Mouse (Mus musculus): Measurements from ENCODE around the gene 0610030E20Rik. TPM values are rescaled to one million over a fixed set of nuclear protein-coding genes. Genes with fewer than 3 reads are reported as not detected.

The 0610030E20Rik gene
- polyA plus RNA-seq, 1 experiment, result 42.2 TPM

DNA sequence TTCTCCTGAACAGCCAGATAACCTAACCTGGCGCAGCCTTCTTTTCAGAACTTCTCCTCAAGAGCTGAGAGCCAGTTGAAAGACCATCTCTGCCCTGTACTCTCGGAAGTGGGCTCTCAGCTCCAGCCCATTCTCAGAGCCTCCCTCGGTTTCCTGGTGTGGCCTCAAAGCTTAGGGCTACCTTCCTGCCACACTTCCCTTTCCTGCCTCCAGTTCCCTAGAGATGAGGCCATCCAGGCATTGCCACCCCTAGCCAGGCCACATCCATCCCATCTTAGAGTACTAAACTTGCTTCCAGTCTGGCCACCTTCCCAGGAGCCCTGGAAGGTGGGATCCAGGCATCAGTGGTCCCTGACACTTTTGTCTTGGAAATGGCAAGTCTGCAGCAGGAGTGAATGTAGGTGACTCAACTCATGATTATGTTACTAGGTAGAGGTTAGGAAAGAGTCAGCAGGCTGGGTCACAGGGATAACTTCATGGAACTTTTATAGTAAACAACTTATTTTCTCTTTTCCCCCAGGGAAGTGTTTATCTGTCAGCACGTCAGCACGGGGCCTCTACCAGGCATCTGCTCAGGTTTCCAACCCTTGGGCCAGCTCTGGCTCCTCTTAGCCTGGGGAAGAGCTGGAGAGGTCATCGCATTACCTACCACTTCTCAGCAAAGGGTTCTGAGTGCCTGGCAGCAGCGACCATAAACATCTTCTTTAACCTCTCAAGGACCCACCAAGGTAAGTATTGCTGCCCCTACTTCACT, 32.4 kb downstream of the 0610030E20Rik start:
- H3K4me3 ChIP-seq (ENCODE audit: control insufficient read depth, insufficient read depth, low read length), result peak overlapping the region; percentile 63
- 30% methylated on average over 7 of the region's 7 CpGs for WGBS
- DNase-seq, result no peak
- no peaks in the 10 kb centered on the region for H3K36me3 ChIP-seq (ENCODE audit: control insufficient read depth, insufficient read depth, low read length)
- no peak overlapping the region for H3K27ac ChIP-seq (ENCODE audit: control insufficient read depth, insufficient read depth, low read length)
- no peak for TF ChIP-seq POLR2A (IDR thresholded peaks at IDR 0.05; ENCODE audit: control insufficient read depth, extremely low read depth, insufficient read depth, low read length, poor library complexity)
- no peak for TF ChIP-seq CTCF (IDR thresholded peaks at IDR 0.05; ENCODE audit: borderline replicate concordance, control insufficient read depth, extremely low read depth, insufficient read depth, low read length, poor library complexity)
- H3K27me3 ChIP-seq (ENCODE audit: control insufficient read depth, insufficient read depth, low read length), result no peaks in the 10 kb centered on the region
- peaks cover 28% of the 10 kb centered on the region for H3K4me1 ChIP-seq (replicated peaks; ENCODE audit: control insufficient read depth, insufficient read depth, low read length)

- DNase-seq, result peak; percentile 94
- WGBS, result 1% methylated on average over 49 of the region's 49 CpGs
- Histone ChIP-seq H3K4me1 (replicated peaks; ENCODE audit: control insufficient read depth, insufficient read depth, low read length) (peaks cover 22% of the 10 kb centered on the region), H3K4me3 (ENCODE audit: control insufficient read depth, insufficient read depth, low read length) (peak within 1 kb of the TSS; percentile 63), H3K36me3 (ENCODE audit: control insufficient read depth, insufficient read depth, low read length) (peaks cover 1% of the 10 kb centered on the region; the same call in 1 of the 2 replicates), H3K27me3 (ENCODE audit: control insufficient read depth, insufficient read depth, low read length) (no peaks in the 10 kb centered on the region), H3K27ac (ENCODE audit: control insufficient read depth, insufficient read depth, low read length) (no peak within 1 kb of the TSS; the same call in 1 of the 2 replicates)
- TF ChIP-seq CTCF (IDR thresholded peaks at IDR 0.05; ENCODE audit: borderline replicate concordance, control insufficient read depth, extremely low read depth, insufficient read depth, low read length, poor library complexity) (peak; percentile 80; the same call in 1 of the 2 replicates), POLR2A (IDR thresholded peaks at IDR 0.05; ENCODE audit: control insufficient read depth, extremely low read depth, insufficient read depth, low read length, poor library complexity) (peak; percentile 42; the same call in 1 of the 2 replicates)
Measured at GRCm38 (mm10) chr6:72380131-72380770, 33.1 kb downstream of the 0610030E20Rik start, which contains the start of gene Vamp5. TSS of gene Vamp5 (minus strand) at chr6:72380468.

- Histone ChIP-seq H3K4me3 (ENCODE audit: control insufficient read depth, insufficient read depth, low read length) (no peak overlapping the region), H3K27me3 (ENCODE audit: control insufficient read depth, insufficient read depth, low read length) (no peaks in the 10 kb centered on the region), H3K27ac (ENCODE audit: control insufficient read depth, insufficient read depth, low read length) (peak overlapping the region; percentile 68; the same call in 1 of the 2 replicates), H3K4me1 (replicated peaks; ENCODE audit: control insufficient read depth, insufficient read depth, low read length) (peaks cover 20% of the 10 kb centered on the region), H3K36me3 (ENCODE audit: control insufficient read depth, insufficient read depth, low read length) (peaks cover 3% of the 10 kb centered on the region; the same call in 1 of the 2 replicates)
- WGBS, result 52% methylated on average over 6 of the region's 6 CpGs
- no peak for TF ChIP-seq CTCF (IDR thresholded peaks at IDR 0.05; ENCODE audit: borderline replicate concordance, control insufficient read depth, extremely low read depth, insufficient read depth, low read length, poor library complexity)
- no peak for TF ChIP-seq POLR2A (IDR thresholded peaks at IDR 0.05; ENCODE audit: control insufficient read depth, extremely low read depth, insufficient read depth, low read length, poor library complexity)
- DNase-seq, result no peak
Measured at GRCm38 (mm10) chr6:72382494-72382893, 35.4 kb downstream of the 0610030E20Rik start.

- Histone ChIP-seq H3K4me3 (ENCODE audit: control insufficient read depth, insufficient read depth, low read length) (no peak overlapping the region), H3K36me3 (ENCODE audit: control insufficient read depth, insufficient read depth, low read length) (peaks cover 3% of the 10 kb centered on the region; the same call in 1 of the 2 replicates), H3K4me1 (replicated peaks; ENCODE audit: control insufficient read depth, insufficient read depth, low read length) (peaks cover 25% of the 10 kb centered on the region), H3K27ac (ENCODE audit: control insufficient read depth, insufficient read depth, low read length) (no peak overlapping the region), H3K27me3 (ENCODE audit: control insufficient read depth, insufficient read depth, low read length) (no peaks in the 10 kb centered on the region)
- 95% methylated on average over 6 of the region's 6 CpGs for WGBS
- TF ChIP-seq POLR2A (IDR thresholded peaks at IDR 0.05; ENCODE audit: control insufficient read depth, extremely low read depth, insufficient read depth, low read length, poor library complexity) (no peak), CTCF (IDR thresholded peaks at IDR 0.05; ENCODE audit: borderline replicate concordance, control insufficient read depth, extremely low read depth, insufficient read depth, low read length, poor library complexity) (no peak)
- no peak for DNase-seq
Measured at GRCm38 (mm10) chr6:72383142-72383820, 36.2 kb downstream of the 0610030E20Rik start.

DNA sequence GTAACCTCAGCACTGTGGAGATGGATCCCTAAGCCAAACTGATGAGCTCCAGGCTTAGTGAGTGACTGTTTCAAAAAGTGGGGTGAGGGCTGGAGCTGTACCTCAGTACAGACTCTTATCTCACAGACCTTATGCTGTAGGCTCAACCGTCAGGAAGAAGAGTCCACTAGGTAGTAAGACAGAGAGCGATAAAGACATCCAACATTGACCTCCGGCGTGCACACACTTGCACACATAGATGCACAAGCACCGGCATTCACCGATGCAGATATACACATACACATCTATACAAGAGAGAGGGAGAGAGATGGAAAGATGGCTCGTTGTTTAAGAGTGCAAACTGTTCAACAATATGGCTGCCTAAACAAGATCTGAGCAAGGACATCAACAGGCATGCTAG, 36.8 kb downstream of the 0610030E20Rik start:
- Histone ChIP-seq H3K27ac (ENCODE audit: control insufficient read depth, insufficient read depth, low read length) (no peak overlapping the region), H3K36me3 (ENCODE audit: control insufficient read depth, insufficient read depth, low read length) (peaks cover 3% of the 10 kb centered on the region; the same call in 1 of the 2 replicates), H3K4me3 (ENCODE audit: control insufficient read depth, insufficient read depth, low read length) (no peak overlapping the region), H3K4me1 (replicated peaks; ENCODE audit: control insufficient read depth, insufficient read depth, low read length) (peaks cover 27% of the 10 kb centered on the region), H3K27me3 (ENCODE audit: control insufficient read depth, insufficient read depth, low read length) (no peaks in the 10 kb centered on the region)
- TF ChIP-seq POLR2A (IDR thresholded peaks at IDR 0.05; ENCODE audit: control insufficient read depth, extremely low read depth, insufficient read depth, low read length, poor library complexity), result no peak
- no peak for TF ChIP-seq CTCF (IDR thresholded peaks at IDR 0.05; ENCODE audit: borderline replicate concordance, control insufficient read depth, extremely low read depth, insufficient read depth, low read length, poor library complexity)
- 99% methylated on average over 7 of the region's 7 CpGs for WGBS
- no peak for DNase-seq

- peaks cover 28% of the 10 kb centered on the region for H3K4me1 ChIP-seq (replicated peaks; ENCODE audit: control insufficient read depth, insufficient read depth, low read length)
Measured at GRCm38 (mm10) chr6:72385258-72385657, 38.1 kb downstream of the 0610030E20Rik start.

More at GRCm38 (mm10) chr6:72385258-72385657, 38.1 kb downstream of the 0610030E20Rik start:
- no peak for TF ChIP-seq POLR2A (IDR thresholded peaks at IDR 0.05; ENCODE audit: control insufficient read depth, extremely low read depth, insufficient read depth, low read length, poor library complexity)
- no peak for TF ChIP-seq CTCF (IDR thresholded peaks at IDR 0.05; ENCODE audit: borderline replicate concordance, control insufficient read depth, extremely low read depth, insufficient read depth, low read length, poor library complexity)
- WGBS, result 96% methylated on average over 4 of the region's 4 CpGs
- Histone ChIP-seq H3K36me3 (ENCODE audit: control insufficient read depth, insufficient read depth, low read length) (peaks cover 3% of the 10 kb centered on the region; the same call in 1 of the 2 replicates), H3K27ac (ENCODE audit: control insufficient read depth, insufficient read depth, low read length) (no peak overlapping the region), H3K4me3 (ENCODE audit: control insufficient read depth, insufficient read depth, low read length) (no peak overlapping the region), H3K27me3 (ENCODE audit: control insufficient read depth, insufficient read depth, low read length) (no peaks in the 10 kb centered on the region)
- no peak for DNase-seq
